Mouse (Mus musculus) forebrain, embryonic 11.5 days (tissue): ENCODE results near the gene Hsd17b1. TPM values are rescaled to one million over a fixed set of nuclear protein-coding genes. Genes with fewer than 3 reads are reported as not detected.
"Not testable (repeated sequence)": the region's sequence is repeated elsewhere in the genome, so short reads cannot be mapped to it uniquely, and the experiment has no call there.

Source experiments
- ATAC-seq: fragments of 200-750 bp; cut with Nextera tagmentation; replicated peaks from 2 replicates; pipeline ENCODE4 v1.8.0; 2017; ENCODE audit warnings: moderate TSS enrichment; ENCODE audit not compliant: low FRiP score
- DNase-seq: peaks from one replicate; pipeline ENCODE4 v3.0.0-alpha.2; 2017; ENCODE audit warnings: low spot score
- H3K27ac ChIP-seq: fragments of 300-500 bp; sonication (generic); 2 replicates; pipeline ENCODE4 v1.5.1; 2014; ENCODE audit warnings: low read depth, low read length
- H3K27me3 ChIP-seq: fragments of 300-500 bp; sonication (generic); 2 replicates; pipeline ENCODE4 v1.6.1; 2014; ENCODE audit warnings: mild to moderate bottlenecking, low read length, mixed read lengths; ENCODE audit not compliant: control insufficient read depth, insufficient read depth
- H3K36me3 ChIP-seq: fragments of 300-500 bp; sonication (generic); 2 replicates; pipeline ENCODE4 v1.6.1; 2014; ENCODE audit warnings: mild to moderate bottlenecking, low read length, moderate library complexity, mixed read lengths; ENCODE audit not compliant: control insufficient read depth, insufficient read depth
- H3K4me1 ChIP-seq: fragments of 300-500 bp; sonication (generic); replicated peaks from 2 replicates; pipeline ENCODE4 v1.6.1; 2014; ENCODE audit warnings: low read length, mixed read lengths; ENCODE audit not compliant: control insufficient read depth, insufficient read depth
- H3K4me2 ChIP-seq: fragments of 300-500 bp; sonication (generic); 2 replicates; pipeline ENCODE4 v1.6.1; 2014; ENCODE audit warnings: low read depth, mild to moderate bottlenecking, low read length, moderate library complexity, mixed read lengths; ENCODE audit not compliant: severe bottlenecking
- H3K4me3 ChIP-seq: fragments of 300-500 bp; sonication (generic); 2 replicates; pipeline ENCODE4 v1.5.1; 2014; ENCODE audit warnings: low read depth, low read length
- H3K9ac ChIP-seq: fragments of 300-500 bp; sonication (generic); 2 replicates; pipeline ENCODE4 v1.6.1; 2014; ENCODE audit warnings: low read length
- H3K9me3 ChIP-seq: fragments of 300-500 bp; sonication (generic); 2 replicates; pipeline ENCODE4 v1.6.1; 2016; ENCODE audit warnings: low read length, mixed read lengths; ENCODE audit not compliant: control insufficient read depth
- WGBS: fragments of 180-500 bp; shearing (Covaris S2); extraction: QIAGEN DNeasy Blood & Tissue Kit; methylation state at CpG from one replicate; pipeline ENCODE4 v1.1.7; 2014; 5-methylcytosine and 5-hydroxymethylcytosine counted together
- microRNA-seq: library from miRNA; unstranded; fragments of <30 nt; microRNA quantifications from one replicate; pipeline ENCODE4, GENCODE M21; 2016; ENCODE audit not compliant: insufficient number of aligned reads
- polyA plus RNA-seq: library from polyadenylated mRNA; unstranded; fragments of >200 nt; fragmentation: Nextera tagmentation; extraction: Ambion mirVana; gene quantifications from 2 replicates; pipeline ENCODE4 v1.2.1, GENCODE M21; 2014

Hsd17b1 gene
- polyA plus RNA-seq, 1 experiment from 2014 or later: 0.19 TPM

- Histone ChIP-seq H3K4me1 (peaks cover 15% of the 10 kb centered on the region; the same call in 1 of the 2 replicates), H3K36me3 (peaks cover 3% of the 10 kb centered on the region), H3K27ac (peak within 1 kb of the TSS; percentile 80), H3K27me3 (no peaks in the 10 kb centered on the region), H3K9ac (peak within 1 kb of the TSS; percentile 91), H3K9me3 (no peaks in the 10 kb centered on the region), H3K4me3 (peak within 1 kb of the TSS; percentile 89), H3K4me2 (peak within 1 kb of the TSS; percentile 95)
- WGBS: under 1% methylated on average over 61 of the region's 61 CpGs
- ATAC-seq: peak; percentile 93
- DNase-seq: peak; percentile 100
Measured at GRCm38 (mm10) chr11:101119761-101120544, 41.7 kb downstream of the Hsd17b1 start, which contains the start of the genes Retreg3 and Tubg1. Gene Retreg3 (minus strand): TSS chr11:101119893. Gene Tubg1 (plus strand): TSS chr11:101119938.

- ATAC-seq: no peak
- Histone ChIP-seq H3K27me3 (no peaks in the 10 kb centered on the region), H3K4me1 (peaks cover 14% of the 10 kb centered on the region; the same call in 1 of the 2 replicates), H3K36me3 (peaks cover 3% of the 10 kb centered on the region), H3K27ac (peak overlapping the region; percentile 80; the same call in 1 of the 2 replicates), H3K9me3 (no peaks in the 10 kb centered on the region), H3K9ac (peak overlapping the region; percentile 82), H3K4me2 (peak overlapping the region; percentile 92), H3K4me3 (peak overlapping the region; percentile 89)
- WGBS: 26% methylated on average over 19 of the region's 19 CpGs
- peak; percentile 57 for DNase-seq
Measured at GRCm38 (mm10) chr11:101120545-101121188, 42.5 kb downstream of the Hsd17b1 start.

- not testable (repeated sequence) for H3K27me3 ChIP-seq, H3K4me1 ChIP-seq, H3K4me3 ChIP-seq, H3K27ac ChIP-seq, ATAC-seq, H3K9me3 ChIP-seq, H3K9ac ChIP-seq, DNase-seq, H3K4me2 ChIP-seq
- WGBS: 95% methylated on average over 8 of the region's 8 CpGs
- H3K36me3 ChIP-seq: peaks cover 15% of the 10 kb centered on the region
Measured at GRCm38 (mm10) chr11:101124494-101124893, 46.3 kb downstream of the Hsd17b1 start.

- H3K27ac ChIP-seq, H3K4me2 ChIP-seq, DNase-seq, H3K4me3 ChIP-seq, H3K4me1 ChIP-seq, ATAC-seq, H3K9me3 ChIP-seq, H3K9ac ChIP-seq, H3K27me3 ChIP-seq: not testable (repeated sequence)
- 94% methylated on average over 6 of the region's 9 CpGs for WGBS
- peaks cover 15% of the 10 kb centered on the region for H3K36me3 ChIP-seq
Measured at GRCm38 (mm10) chr11:101125008-101125407, 46.8 kb downstream of the Hsd17b1 start.

GRCm38 (mm10) chr11:101127075-101127474 lies 48.9 kb downstream of the Hsd17b1 start:
- Histone ChIP-seq H3K27ac (no peak overlapping the region), H3K4me2 (no peak overlapping the region), H3K36me3 (peaks cover 15% of the 10 kb centered on the region), H3K4me1 (no peaks in the 10 kb centered on the region), H3K27me3 (no peaks in the 10 kb centered on the region), H3K9ac (no peak overlapping the region), H3K4me3 (no peak overlapping the region), H3K9me3 (peaks cover 2% of the 10 kb centered on the region; the same call in 1 of the 2 replicates)
- ATAC-seq (no peak), DNase-seq (no peak)
- 75% methylated on average over 1 of the region's 1 CpGs for WGBS

- no peak overlapping the region for H3K9ac ChIP-seq
- H3K36me3 ChIP-seq: peaks cover 12% of the 10 kb centered on the region
- no peaks in the 10 kb centered on the region for H3K4me1 ChIP-seq
- H3K4me2 ChIP-seq: no peak overlapping the region
- no peak overlapping the region for H3K27ac ChIP-seq
- no peak for ATAC-seq
- peaks cover 2% of the 10 kb centered on the region; the same call in 1 of the 2 replicates for H3K9me3 ChIP-seq
- no peak overlapping the region for H3K4me3 ChIP-seq
- H3K27me3 ChIP-seq: no peaks in the 10 kb centered on the region
- WGBS: 89% methylated on average over 11 of the region's 11 CpGs
- DNase-seq: no peak
Measured at GRCm38 (mm10) chr11:101128996-101129577, 50.9 kb downstream of the Hsd17b1 start.

Small RNA genes lying within 50 kb of the gene (microRNA-seq; reads per million reads assigned to microRNA genes)
- gene Mir6928: not detected

Other genes starting within 250 kb of the Hsd17b1 start
- gene Stat5b, start 227.7 kb upstream of the Hsd17b1 start, polyA plus RNA-seq: 18.7 and 19.1 TPM in 2 replicates
- 1.3 and 1.5 TPM in 2 replicates for gene Stat5a, start 219.1 kb upstream of the Hsd17b1 start, polyA plus RNA-seq
- gene Stat3, start 138.9 kb upstream of the Hsd17b1 start, polyA plus RNA-seq: 26.2 and 27.8 TPM in 2 replicates
- gene Cavin1, start 107.5 kb upstream of the Hsd17b1 start, polyA plus RNA-seq: 11.8 and 14.2 TPM in 2 replicates
- 44.7 and 47.0 TPM in 2 replicates for gene Atp6v0a1, start 69.0 kb upstream of the Hsd17b1 start, polyA plus RNA-seq
- gene Naglu, start 8.4 kb upstream of the Hsd17b1 start, polyA plus RNA-seq: 6.9 and 7.8 TPM in 2 replicates
- gene Coasy, start 4.2 kb downstream of the Hsd17b1 start, polyA plus RNA-seq: 50.4 and 51.5 TPM in 2 replicates
- 41.8 and 44.3 TPM in 2 replicates for gene Mlx, start 8.9 kb downstream of the Hsd17b1 start, polyA plus RNA-seq
- gene Psmc3ip, start 17.0 kb downstream of the Hsd17b1 start, polyA plus RNA-seq: 74.1 and 79.7 TPM in 2 replicates
- 11.1 and 12.9 TPM in 2 replicates for gene Retreg3, start 41.5 kb downstream of the Hsd17b1 start, polyA plus RNA-seq
- 126 and 132 TPM in 2 replicates for gene Tubg1, start 41.5 kb downstream of the Hsd17b1 start, polyA plus RNA-seq
- 3.9 and 4.5 TPM in 2 replicates for gene Tubg2, start 77.5 kb downstream of the Hsd17b1 start, polyA plus RNA-seq
- gene Cntnap1, start 92.1 kb downstream of the Hsd17b1 start, polyA plus RNA-seq: 0.35 and 0.55 TPM in 2 replicates
- 7.9 and 9.1 TPM in 2 replicates for gene Plekhh3, start 92.9 kb downstream of the Hsd17b1 start, polyA plus RNA-seq
- 0.17 TPM in 1 of 2 replicates, not detected in the other for gene Ccr10, start 97.0 kb downstream of the Hsd17b1 start, polyA plus RNA-seq
- 10.5 and 12.8 TPM in 2 replicates for gene Ezh1, start 148.1 kb downstream of the Hsd17b1 start, polyA plus RNA-seq
- gene Ramp2, start 167.6 kb downstream of the Hsd17b1 start, polyA plus RNA-seq: 59.4 and 64.3 TPM in 2 replicates
- 119 TPM in 2 replicates for gene Vps25, start 175.3 kb downstream of the Hsd17b1 start, polyA plus RNA-seq
- gene Wnk4, start 182.2 kb downstream of the Hsd17b1 start, polyA plus RNA-seq: 5.3 and 7.6 TPM in 2 replicates
- gene Cntd1, start 200.6 kb downstream of the Hsd17b1 start, polyA plus RNA-seq: 1.3 and 2.0 TPM in 2 replicates
- 179 and 181 TPM in 2 replicates for gene Coa3, start 200.7 kb downstream of the Hsd17b1 start, polyA plus RNA-seq
- 159 and 165 TPM in 2 replicates for gene Becn1, start 223.9 kb downstream of the Hsd17b1 start, polyA plus RNA-seq
- 189 and 193 TPM in 2 replicates for gene Psme3, start 237.8 kb downstream of the Hsd17b1 start, polyA plus RNA-seq
- 2.8 and 3.1 TPM in 2 replicates for gene Aoc2, start 246.7 kb downstream of the Hsd17b1 start, polyA plus RNA-seq